Mouse (Mus musculus): ENCODE measurements around the gene Bcan.

DNA sequence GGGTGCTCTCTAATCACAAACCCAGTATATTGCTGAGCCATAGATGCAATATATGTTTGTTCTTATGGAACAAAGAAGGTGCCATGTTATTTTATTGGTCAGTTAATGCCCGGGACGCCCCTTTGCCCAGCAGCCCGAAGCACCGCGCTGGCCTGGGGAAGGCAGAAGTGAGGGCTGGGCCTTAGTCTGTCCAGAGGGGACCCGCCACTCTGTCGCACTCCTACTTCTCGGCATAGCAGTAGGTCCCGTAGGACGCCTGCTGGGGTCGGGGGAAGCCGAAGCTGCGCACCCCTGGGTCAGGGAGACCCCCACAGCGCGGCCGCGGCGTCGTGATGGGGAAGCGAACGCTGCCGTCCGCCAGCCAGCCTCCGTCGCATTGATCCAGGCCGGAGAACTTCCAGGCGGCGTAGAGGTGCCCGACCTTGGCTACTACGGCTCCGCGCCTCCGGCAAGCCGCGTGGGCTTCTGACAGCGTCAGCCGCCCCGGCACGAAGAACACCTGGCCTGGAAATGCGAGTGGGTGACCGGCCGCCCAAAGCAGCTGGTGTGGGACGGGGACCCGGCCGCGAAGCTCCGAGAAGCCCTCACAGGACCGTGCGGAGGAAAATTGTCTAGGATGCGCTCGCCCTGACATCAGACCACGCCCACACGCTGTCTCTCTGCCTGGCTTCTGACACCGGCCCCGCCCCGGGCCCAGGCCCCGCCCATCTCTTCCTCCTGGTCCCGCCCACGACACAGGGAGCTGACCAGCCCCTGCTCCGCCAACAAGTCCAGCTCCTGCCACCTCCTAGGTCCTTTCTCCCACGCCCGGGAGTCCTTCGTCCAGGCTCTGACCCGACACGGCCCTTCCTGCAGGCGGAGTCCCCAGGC is 22.5 kb upstream of the Bcan start:
- TF ChIP-seq CTCF (IDR thresholded peaks at IDR 0.05; ENCODE audit: low read depth, low read length) (no peak), GATA1 (IDR thresholded peaks at IDR 0.05; ENCODE audit: borderline replicate concordance, low read length) (no peak), POLR2AphosphoS5 (IDR thresholded peaks at IDR 0.05; ENCODE audit: insufficient replicate concordance, low read depth, low read length) (no peak), TAL1 (conservative IDR thresholded peaks at IDR 0.05; ENCODE audit: low read depth, low read length) (no peak), GATA2 (IDR thresholded peaks at IDR 0.05; ENCODE audit: borderline replicate concordance, low read depth, low read length) (no peak)
